Mouse (Mus musculus): ENCODE data around the gene Smyd2.

DNA sequence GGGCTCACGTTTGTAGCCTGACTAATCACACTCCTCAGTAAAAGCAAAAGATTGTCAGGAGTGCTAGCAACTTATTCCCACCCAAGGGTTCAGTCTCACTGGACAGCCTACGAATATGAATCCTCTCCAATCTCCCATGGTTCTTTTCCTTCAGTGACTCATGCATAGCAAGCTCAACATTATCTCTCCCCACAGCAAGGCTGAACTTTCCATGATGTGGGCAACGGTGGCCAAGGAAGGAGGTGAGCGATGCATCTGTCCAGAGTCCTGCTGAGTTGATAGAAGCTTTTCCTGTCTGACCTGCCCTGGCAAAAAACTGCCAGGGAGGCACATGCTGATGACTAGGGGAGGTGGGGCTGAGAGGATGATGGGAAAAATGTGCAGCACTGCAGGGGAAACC, 45.9 kb upstream of the Smyd2 start:
- TF ChIP-seq GATA1 (IDR thresholded peaks at IDR 0.05; ENCODE audit: borderline replicate concordance, low read length) (no peak), FLI1 (IDR thresholded peaks at IDR 0.05; ENCODE audit: low read length) (no peak)

Data from megakaryocyte, embryonic 14.5 days (primary cell).